Mouse (Mus musculus): ENCODE measurements at regions not wholly inside any gene's neighbourhood (a gene's known extent, or its start where the extent isn't known, plus 50 kb on each side); places are given as distances from the start of the nearest gene placed in this dataset.

DNA sequence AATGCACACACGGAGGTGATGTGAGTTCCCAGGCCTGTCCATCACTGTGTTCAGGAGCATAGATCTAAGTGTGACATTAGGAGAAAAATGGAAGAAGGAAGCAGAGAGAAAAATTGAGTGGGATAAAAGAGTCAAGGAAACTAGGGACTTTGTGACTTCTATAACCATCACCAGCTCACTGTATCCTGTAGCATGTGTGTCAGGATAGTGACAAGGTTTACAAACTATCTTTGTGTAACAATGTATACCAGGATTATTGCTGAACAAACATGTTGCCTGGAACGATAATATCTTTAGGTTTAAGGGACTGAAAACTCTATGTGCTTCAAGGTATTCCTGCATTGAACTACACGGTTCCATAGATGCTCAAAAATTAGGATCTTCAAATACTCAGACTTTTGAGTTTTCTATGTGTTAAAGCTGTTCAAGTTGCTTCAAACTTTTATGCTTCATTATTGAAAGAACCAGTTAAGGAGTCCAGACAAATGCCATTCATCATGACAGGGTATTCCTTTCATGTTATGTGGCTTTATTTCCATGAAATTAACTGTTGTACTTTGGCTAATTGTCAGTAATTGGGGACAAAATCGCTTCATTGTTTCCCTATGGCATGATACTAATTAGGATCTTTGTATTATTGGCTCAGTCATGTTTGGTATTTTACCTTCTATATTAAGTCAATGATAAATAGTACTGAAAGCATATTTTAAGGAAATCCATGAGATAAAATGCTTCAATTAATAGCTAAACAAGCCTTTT is 200.5 kb downstream of the Gm11146 start:
- no peak for DNase-seq (ENCODE audit: extremely low spot score, low read depth, low spot score)

DNA sequence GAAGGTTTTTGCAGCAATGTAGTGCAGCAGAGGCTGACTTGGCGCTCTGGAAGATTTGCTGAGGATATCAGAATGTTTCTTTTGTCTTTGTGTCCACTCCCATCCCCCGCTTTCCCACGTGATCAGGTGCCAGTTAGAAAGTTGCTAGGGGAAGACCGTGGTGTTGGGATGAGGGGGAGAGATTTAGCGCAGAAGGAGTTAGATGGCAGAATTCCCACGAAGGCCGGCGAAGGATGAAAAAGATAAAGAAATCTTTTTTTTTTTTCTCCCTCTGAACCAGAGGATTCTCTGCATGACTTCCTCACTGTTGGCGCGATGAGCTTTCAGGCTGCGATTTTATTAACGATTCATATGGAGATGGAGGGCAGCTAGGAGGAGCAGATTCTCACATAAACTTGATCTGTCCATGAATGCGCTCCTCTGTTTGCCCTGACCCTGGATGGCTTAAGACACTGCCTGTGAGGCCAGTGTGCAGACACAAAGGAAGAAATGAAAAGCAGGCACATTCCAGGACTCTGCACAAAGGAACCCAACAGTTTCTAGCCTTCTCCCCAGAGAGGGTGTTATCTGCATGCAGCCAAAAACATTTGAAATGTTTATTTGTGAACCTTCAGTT is 201.5 kb downstream of the Gm11146 start:
- DNase-seq (ENCODE audit: extremely low spot score, low read depth, low spot score) = no peak

GRCm38 (mm10) chr16:77399846-77400275 is 202.0 kb downstream of the Gm11146 start:
- no peak for DNase-seq (ENCODE audit: extremely low spot score, low read depth, low spot score)

GRCm38 (mm10) chr16:77394054-77394716 is 207.7 kb downstream of the Gm11146 start:
- no peak for DNase-seq (ENCODE audit: extremely low spot score, low read depth, low spot score)

- DNase-seq (ENCODE audit: extremely low spot score, low read depth, low spot score) = no peak
Observed at GRCm38 (mm10) chr16:77393470-77393869, 208.4 kb downstream of the Gm11146 start.

DNA sequence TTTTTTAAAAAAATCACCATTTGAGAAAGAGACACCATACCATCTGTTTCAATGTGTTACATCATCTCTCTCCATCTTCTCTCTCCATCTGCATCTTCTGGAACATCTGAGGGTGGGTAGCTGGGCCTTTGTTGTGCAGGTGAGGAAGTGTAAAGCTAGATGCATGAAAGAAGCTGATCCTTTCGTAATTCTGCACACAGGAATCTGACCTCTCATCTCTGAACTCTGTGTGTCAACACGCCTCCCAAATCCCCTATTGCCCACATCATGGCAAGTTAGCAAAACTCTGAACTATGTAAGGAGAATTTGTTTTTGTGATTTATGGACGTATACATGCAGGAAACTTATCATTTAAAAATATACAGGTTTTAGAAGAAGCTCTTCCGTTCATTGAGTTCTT is 209.7 kb downstream of the Gm11146 start:
- no peak for DNase-seq (ENCODE audit: extremely low spot score, low read depth, low spot score)

DNA sequence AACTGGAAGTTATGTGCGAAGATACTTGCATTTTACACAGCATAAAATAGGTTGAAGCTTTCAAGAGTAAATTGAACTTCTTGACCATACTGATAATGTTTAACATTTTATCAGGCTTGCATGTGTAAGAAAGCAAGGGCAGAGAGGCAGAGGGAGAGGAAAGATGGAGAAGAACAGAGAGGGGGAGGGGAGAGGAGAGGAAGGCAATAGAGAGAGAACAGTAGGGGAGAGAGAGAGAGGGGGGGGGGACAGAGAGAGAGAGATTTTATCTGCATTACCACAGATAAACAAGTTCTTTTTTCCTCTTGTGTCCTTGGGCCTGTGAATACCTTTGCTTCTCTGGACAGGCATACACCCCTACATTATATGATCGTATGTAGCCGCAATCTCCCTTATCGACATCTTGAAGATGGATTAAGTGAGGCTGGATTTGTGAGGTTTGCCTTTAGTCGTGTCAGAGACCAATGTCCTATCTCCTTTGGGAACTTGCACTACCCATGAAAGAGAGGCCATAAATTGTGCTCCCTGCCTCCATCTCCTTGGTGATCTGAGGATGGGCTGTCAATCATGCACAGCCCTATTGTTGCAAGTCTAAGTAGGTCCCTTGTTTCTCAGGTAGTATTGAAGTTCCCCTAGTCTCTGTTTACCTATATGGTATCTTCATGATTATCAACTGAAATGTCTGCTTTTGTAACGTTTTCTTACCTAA is 217.7 kb downstream of the Gm11146 start:
- DNase-seq (ENCODE audit: extremely low spot score, low read depth, low spot score) = no peak

- DNase-seq (ENCODE audit: extremely low spot score, low read depth, low spot score) = no peak
Observed at GRCm38 (mm10) chr16:77382790-77383189, 219.1 kb downstream of the Gm11146 start.

GRCm38 (mm10) chr16:77372768-77373167 is 229.1 kb downstream of the Gm11146 start:
- DNase-seq (ENCODE audit: extremely low spot score, low read depth, low spot score) = no peak

DNA sequence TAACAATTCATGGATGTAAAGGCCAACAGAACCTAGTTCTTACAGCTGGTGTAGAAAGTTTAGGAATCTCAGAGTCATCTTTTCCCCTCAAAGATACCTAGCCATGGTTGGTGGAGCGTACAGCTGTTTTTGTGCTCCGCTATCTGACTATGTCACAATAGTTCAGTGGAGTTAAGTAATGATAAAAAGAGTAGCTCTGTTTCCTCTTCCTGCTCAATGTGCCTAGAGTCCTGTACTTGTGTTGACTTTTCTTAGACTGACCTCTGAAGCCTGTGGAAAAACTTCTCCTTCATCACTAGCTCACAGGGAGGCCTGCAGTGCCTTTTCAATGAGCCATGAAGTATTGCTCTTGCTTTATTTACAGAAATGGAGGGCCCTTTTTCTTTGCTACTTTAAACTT is 232.1 kb downstream of the Gm11146 start:
- DNase-seq (ENCODE audit: extremely low spot score, low read depth, low spot score) = no peak

GRCm38 (mm10) chr16:77365254-77365653 is 236.6 kb downstream of the Gm11146 start:
- DNase-seq (ENCODE audit: extremely low spot score, low read depth, low spot score) = no peak

- no peak for DNase-seq (ENCODE audit: extremely low spot score, low read depth, low spot score)
Observed at GRCm38 (mm10) chr16:77364439-77364838, 237.5 kb downstream of the Gm11146 start.

GRCm38 (mm10) chr16:77359190-77359589 is 242.7 kb downstream of the Gm11146 start:
- DNase-seq (ENCODE audit: extremely low spot score, low read depth, low spot score) = no peak

DNA sequence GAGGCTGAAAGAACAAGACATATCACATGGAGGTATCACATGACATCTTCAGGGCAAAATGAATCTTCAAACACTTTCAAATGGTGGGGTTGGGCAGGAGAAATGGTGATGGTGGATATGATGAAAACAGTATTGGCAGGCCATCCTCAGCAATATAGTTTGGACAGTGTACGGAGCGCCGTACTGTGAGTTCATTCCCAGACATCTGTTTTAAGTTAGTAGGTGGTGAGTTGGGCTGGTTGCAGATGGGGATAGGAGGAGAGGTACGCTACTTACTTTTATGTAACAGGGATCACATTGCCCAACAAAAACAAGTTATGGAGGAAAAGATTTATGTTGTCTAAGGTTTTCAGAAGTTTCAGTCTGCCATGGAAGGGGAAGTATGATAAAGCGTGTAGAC is 246.6 kb downstream of the Gm11146 start:
- no peak for DNase-seq (ENCODE audit: extremely low spot score, low read depth, low spot score)

DNA sequence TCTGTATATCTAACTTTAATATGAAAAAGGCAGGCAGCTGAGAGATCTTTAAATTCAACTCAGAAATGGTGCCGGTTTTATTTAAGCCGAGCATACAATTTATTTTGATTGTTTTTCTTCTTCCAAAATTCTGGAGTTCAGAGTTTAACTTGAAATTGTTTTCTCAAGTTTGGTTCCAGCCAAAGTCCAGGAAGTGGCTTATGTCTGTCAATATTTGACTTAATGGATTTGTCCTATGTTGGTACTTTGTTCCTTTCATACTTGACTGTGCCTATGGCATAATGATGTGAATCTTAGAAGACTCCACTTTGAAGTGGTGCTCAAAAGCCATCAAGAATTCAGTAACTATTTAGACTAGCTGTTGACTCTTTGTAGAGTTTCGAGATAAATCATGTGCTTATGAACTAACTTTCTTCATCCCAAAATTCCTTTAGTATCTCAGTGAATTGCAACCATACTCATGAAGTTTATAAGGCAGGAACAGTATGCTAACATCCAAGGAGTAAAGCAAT is 247.6 kb downstream of the Gm11146 start:
- no peak for DNase-seq (ENCODE audit: extremely low spot score, low read depth, low spot score)

GRCm38 (mm10) chr16:77346128-77346527 is 255.8 kb downstream of the Gm11146 start:
- DNase-seq (ENCODE audit: extremely low spot score, low read depth, low spot score) = no peak

DNA sequence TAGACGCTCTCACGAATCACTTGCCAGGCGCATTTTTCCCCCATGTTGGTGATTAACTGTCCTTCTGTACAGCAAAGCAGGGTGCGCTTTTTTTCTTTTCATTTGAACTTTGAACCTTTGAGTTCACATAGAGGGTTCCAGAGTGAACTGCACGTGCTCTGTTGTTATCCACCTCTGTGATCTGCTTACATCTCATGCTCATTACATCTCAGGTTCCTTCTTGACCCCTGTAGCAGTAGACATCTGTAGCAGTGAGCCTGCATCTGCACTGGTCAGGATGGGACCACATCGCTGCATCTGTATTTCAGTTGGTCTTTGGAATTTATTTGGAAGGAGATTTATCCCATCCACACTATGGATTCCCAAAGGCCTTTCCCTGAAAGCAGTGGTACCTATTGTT is 269.6 kb downstream of the Gm11146 start:
- no peak for DNase-seq (ENCODE audit: extremely low spot score, low read depth, low spot score)

GRCm38 (mm10) chr16:77330996-77331395 is 270.9 kb downstream of the Gm11146 start:
- no peak for DNase-seq (ENCODE audit: extremely low spot score, low read depth, low spot score)

DNA sequence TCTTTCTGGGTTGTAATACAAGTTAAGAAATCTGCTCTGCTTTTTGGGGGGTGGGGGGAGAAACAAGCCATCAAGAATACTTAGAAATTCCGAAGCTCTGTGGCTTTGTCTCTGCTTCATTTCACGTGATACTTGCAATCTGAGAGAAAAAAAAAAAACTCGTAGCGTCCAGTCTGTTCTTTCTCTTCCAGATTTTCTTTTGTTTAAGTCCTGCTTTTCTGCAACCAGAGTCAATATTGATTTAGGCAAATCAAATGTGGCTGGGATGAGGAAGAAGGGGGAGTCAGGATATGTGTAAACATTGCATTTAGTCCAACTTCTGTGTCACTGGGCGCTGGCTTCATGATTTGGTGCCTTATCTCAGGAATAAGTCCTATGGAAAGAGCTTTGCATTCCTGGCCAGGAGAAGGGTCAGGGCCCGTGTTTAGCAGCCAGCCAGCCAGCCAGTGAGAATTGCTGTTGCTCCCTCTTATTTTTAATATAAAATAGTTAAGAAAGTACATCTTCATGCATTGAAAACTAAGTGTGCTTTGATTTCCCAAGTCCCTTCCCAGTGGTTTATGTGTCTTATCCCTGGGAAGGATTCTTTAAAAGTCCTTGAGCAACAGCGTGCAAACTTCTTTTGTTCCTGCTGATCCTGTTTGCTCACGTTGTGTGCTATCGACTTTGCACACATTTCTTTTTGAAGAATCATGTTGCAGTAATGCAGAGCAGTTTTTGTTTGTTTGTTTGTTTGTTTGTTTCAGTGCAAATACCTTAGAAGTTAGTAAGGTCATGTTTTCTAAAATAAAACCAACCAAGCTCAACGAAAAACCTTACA is 272.0 kb downstream of the Gm11146 start:
- no peak for DNase-seq (ENCODE audit: extremely low spot score, low read depth, low spot score)

DNA sequence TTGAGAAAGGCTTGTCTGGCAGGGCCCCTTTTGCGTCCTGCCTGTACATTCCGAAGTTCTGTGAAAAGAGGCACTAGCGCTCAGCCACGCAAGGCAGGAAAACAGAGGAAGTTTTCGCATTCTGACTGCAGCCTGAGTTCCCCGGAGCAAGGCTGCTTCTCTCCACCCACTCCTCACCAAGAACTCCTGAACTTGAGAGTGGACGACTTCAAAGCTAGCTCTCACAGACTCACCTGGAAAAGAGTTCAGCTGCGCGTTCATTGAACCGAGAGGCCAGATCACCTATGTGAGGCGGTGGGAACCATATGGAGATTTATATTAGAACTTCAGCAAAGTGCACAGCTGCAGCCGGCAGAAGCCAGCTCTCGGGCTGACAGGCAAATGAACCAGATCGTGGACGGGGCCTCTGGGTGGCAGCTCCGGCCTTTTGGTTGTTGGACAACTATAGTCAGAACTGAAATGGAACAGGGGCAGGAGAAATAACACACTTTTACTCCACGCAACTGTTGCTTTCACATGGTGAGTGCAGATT is 272.7 kb downstream of the Gm11146 start:
- peak; percentile 74 for DNase-seq (ENCODE audit: extremely low spot score, low read depth, low spot score)

All from hindlimb bud, embryonic 11.5 days (tissue).